Mouse (Mus musculus): Measurements from ENCODE around the gene Fbxo42.
"Not testable (repeated sequence)": the region's sequence is repeated elsewhere in the genome, so short reads cannot be mapped to it uniquely, and the experiment has no call there.

The Fbxo42 gene

GRCm38 (mm10) chr4:141137740-141138139 lies 10.0 kb upstream of the Fbxo42 start:
- not testable (repeated sequence) for DNase-seq

GRCm38 (mm10) chr4:141138425-141139115 lies 9.1 kb upstream of the Fbxo42 start:
- no peak for DNase-seq

- peak; percentile 98 for DNase-seq
These were observed 8.4 kb upstream of the Fbxo42 start, which contains the start of gene Szrd1 for GRCm38 (mm10) chr4:141139116-141139970. Gene Szrd1, minus strand, starts transcription at chr4:141139775.

GRCm38 (mm10) chr4:141140354-141140753 lies 7.4 kb upstream of the Fbxo42 start:
- not testable (repeated sequence) for DNase-seq

- no peak for DNase-seq
These were observed 6.7 kb upstream of the Fbxo42 start for GRCm38 (mm10) chr4:141140967-141141366.

GRCm38 (mm10) chr4:141142285-141142811 lies 5.4 kb upstream of the Fbxo42 start:
- peak; percentile 77 for DNase-seq

- DNase-seq, result not testable (repeated sequence)
These were observed 2.6 kb upstream of the Fbxo42 start for GRCm38 (mm10) chr4:141145124-141145523.

- no peak for DNase-seq
These were observed 1.2 kb upstream of the Fbxo42 start for GRCm38 (mm10) chr4:141146491-141147033.

GRCm38 (mm10) chr4:141148009-141148801 lies 492 bp downstream of the Fbxo42 start:
- no peak for DNase-seq

GRCm38 (mm10) chr4:141149116-141149515 lies 1.4 kb downstream of the Fbxo42 start:
- no peak for DNase-seq

GRCm38 (mm10) chr4:141157485-141157884 lies 9.8 kb downstream of the Fbxo42 start:
- DNase-seq, result no peak

GRCm38 (mm10) chr4:141158609-141159008 lies 10.9 kb downstream of the Fbxo42 start:
- DNase-seq, result no peak

GRCm38 (mm10) chr4:141159093-141159492 lies 11.4 kb downstream of the Fbxo42 start:
- DNase-seq, result no peak

GRCm38 (mm10) chr4:141159666-141160065 lies 12.0 kb downstream of the Fbxo42 start:
- no peak for DNase-seq

GRCm38 (mm10) chr4:141160193-141160592 lies 12.5 kb downstream of the Fbxo42 start:
- DNase-seq, result no peak

- DNase-seq, result no peak
These were observed 14.0 kb downstream of the Fbxo42 start for GRCm38 (mm10) chr4:141161699-141162208.

GRCm38 (mm10) chr4:141163729-141164128 lies 16.0 kb downstream of the Fbxo42 start:
- DNase-seq, result no peak

GRCm38 (mm10) chr4:141165744-141166292 lies 18.1 kb downstream of the Fbxo42 start:
- no peak for DNase-seq

- no peak for DNase-seq
These were observed 19.4 kb downstream of the Fbxo42 start for GRCm38 (mm10) chr4:141167156-141167555.

- no peak for DNase-seq
These were observed 24.4 kb downstream of the Fbxo42 start for GRCm38 (mm10) chr4:141172121-141172520.

GRCm38 (mm10) chr4:141175783-141176182 lies 28.1 kb downstream of the Fbxo42 start:
- no peak for DNase-seq

- DNase-seq, result no peak
These were observed 28.7 kb downstream of the Fbxo42 start for GRCm38 (mm10) chr4:141176328-141176838.

All from cerebellum, adult 8-10 months (tissue).